Mouse (Mus musculus) intestine, embryonic 14.5 days (tissue): ENCODE measurements around the gene Ttc39a. TPM values are rescaled to one million over a fixed set of nuclear protein-coding genes. Genes with fewer than 3 reads are reported as not detected.

Experiments
- ATAC-seq: fragments of 200-750 bp; cut with Nextera tagmentation; replicated peaks from 2 replicates; pipeline ENCODE4 v1.8.0; 2017; ENCODE audit warnings: low read depth, moderate number of reproducible peaks, moderate TSS enrichment, moderate library complexity; ENCODE audit not compliant: low FRiP score, low TSS enrichment
- DNase-seq: peaks from one replicate; pipeline ENCODE4 v3.0.0-alpha.2; 2018; ENCODE audit warnings: low spot score
- H3K27ac ChIP-seq: fragments of 300-500 bp; sonication (generic); 2 replicates; pipeline ENCODE4 v1.5.1; 2014; ENCODE audit warnings: low read depth, mild to moderate bottlenecking, control low read depth
- H3K27me3 ChIP-seq: fragments of 300-500 bp; sonication (generic); replicated peaks from 2 replicates; pipeline ENCODE4 v1.6.1; 2014; ENCODE audit warnings: low read length, control low read depth; ENCODE audit not compliant: control insufficient read depth, insufficient read depth
- H3K36me3 ChIP-seq: fragments of 300-500 bp; sonication (generic); 2 replicates; pipeline ENCODE4 v1.6.1; 2014; ENCODE audit warnings: low read length, control low read depth; ENCODE audit not compliant: control insufficient read depth, insufficient read depth
- H3K4me1 ChIP-seq: fragments of 300-500 bp; sonication (generic); replicated peaks from 2 replicates; pipeline ENCODE4 v1.6.1; 2014; ENCODE audit warnings: low read length, control low read depth, mixed read lengths; ENCODE audit not compliant: control insufficient read depth, insufficient read depth
- H3K4me2 ChIP-seq: fragments of 300-500 bp; sonication (generic); 2 replicates; pipeline ENCODE4 v1.6.1; 2014; ENCODE audit warnings: low read length
- H3K4me3 ChIP-seq: fragments of 300-500 bp; sonication (generic); 2 replicates; pipeline ENCODE4 v1.5.1; 2014; ENCODE audit warnings: low read depth, low read length, control low read depth, mixed read lengths
- H3K9ac ChIP-seq: fragments of 300-500 bp; sonication (generic); 2 replicates; pipeline ENCODE4 v1.6.1; 2014; ENCODE audit warnings: mild to moderate bottlenecking, low read length
- H3K9me3 ChIP-seq: fragments of 300-500 bp; sonication (generic); 2 replicates; pipeline ENCODE4 v1.6.1; 2016; ENCODE audit warnings: low read length, control low read depth; ENCODE audit not compliant: control insufficient read depth
- WGBS: fragments of 180-500 bp; shearing (Covaris S2); extraction: QIAGEN DNeasy Blood & Tissue Kit; methylation state at CpG from one replicate; pipeline ENCODE4 v1.1.7; 2014; 5-methylcytosine and 5-hydroxymethylcytosine counted together
- polyA plus RNA-seq: library from polyadenylated mRNA; unstranded; fragments of >200 nt; fragmentation: Nextera tagmentation; extraction: Ambion mirVana; gene quantifications from 2 replicates; pipeline ENCODE4 v1.2.1, GENCODE M21; 2014

Ttc39a gene
- polyA plus RNA-seq, 1 experiment from 2014 or later, result 14.7 TPM

- peaks cover 8% of the 10 kb centered on the region; the same call in 1 of the 2 replicates for H3K36me3 ChIP-seq
- H3K4me1 ChIP-seq, result no peaks in the 10 kb centered on the region
- ATAC-seq, result no peak
- WGBS, result 91% methylated on average over 5 of the region's 5 CpGs
- no peak overlapping the region for H3K9ac ChIP-seq
- no peak overlapping the region for H3K27ac ChIP-seq
- H3K9me3 ChIP-seq, result no peaks in the 10 kb centered on the region
- H3K27me3 ChIP-seq, result no peaks in the 10 kb centered on the region
- H3K4me2 ChIP-seq, result no peak overlapping the region
- H3K4me3 ChIP-seq, result no peak overlapping the region
- peak; percentile 45 for DNase-seq
Measured at GRCm38 (mm10) chr4:109440381-109440780, 34.0 kb downstream of the Ttc39a start.

DNA sequence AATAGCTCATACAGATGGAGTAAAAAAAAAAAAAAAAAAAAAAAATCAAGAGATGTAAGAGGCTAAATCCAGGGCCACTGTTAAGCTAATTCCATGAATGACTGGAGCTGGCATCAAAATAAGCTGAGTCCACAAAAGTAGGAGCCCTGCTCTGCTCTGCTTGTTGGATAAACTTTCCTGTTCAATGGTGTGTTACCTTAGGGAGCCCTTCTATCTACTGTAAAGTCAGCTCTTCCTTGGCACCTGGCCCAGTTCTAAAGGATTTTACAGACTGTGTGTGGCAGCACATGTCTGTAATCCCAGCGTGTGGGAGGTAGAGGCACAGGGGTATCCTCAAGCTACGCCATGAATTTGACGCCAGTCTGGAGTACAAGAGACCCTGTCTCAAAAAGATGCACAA is 34.6 kb downstream of the Ttc39a start:
- ATAC-seq (no peak), DNase-seq (peak; percentile 18)
- H3K27me3 ChIP-seq, result no peaks in the 10 kb centered on the region
- no peak overlapping the region for H3K4me3 ChIP-seq
- H3K27ac ChIP-seq, result no peak overlapping the region
- no peaks in the 10 kb centered on the region for H3K9me3 ChIP-seq
- no peak overlapping the region for H3K9ac ChIP-seq
- H3K4me2 ChIP-seq, result no peak overlapping the region
- peaks cover 8% of the 10 kb centered on the region; the same call in 1 of the 2 replicates for H3K36me3 ChIP-seq
- 85% methylated on average over 3 of the region's 3 CpGs for WGBS
- no peaks in the 10 kb centered on the region for H3K4me1 ChIP-seq

GRCm38 (mm10) chr4:109442126-109442525 is 35.7 kb downstream of the Ttc39a start:
- peaks cover 11% of the 10 kb centered on the region; the same call in 1 of the 2 replicates for H3K36me3 ChIP-seq
- DNase-seq, result peak; percentile 47

GRCm38 (mm10) chr4:109442649-109443048 is 36.2 kb downstream of the Ttc39a start:
- no peak for DNase-seq
- no peak for ATAC-seq
- 82% methylated on average over 4 of the region's 4 CpGs for WGBS
- no peaks in the 10 kb centered on the region for H3K4me1 ChIP-seq
- H3K9ac ChIP-seq, result no peak overlapping the region
- no peak overlapping the region for H3K4me3 ChIP-seq
- no peak overlapping the region for H3K27ac ChIP-seq
- peaks cover 11% of the 10 kb centered on the region; the same call in 1 of the 2 replicates for H3K36me3 ChIP-seq
- H3K4me2 ChIP-seq, result no peak overlapping the region
- no peaks in the 10 kb centered on the region for H3K9me3 ChIP-seq
- H3K27me3 ChIP-seq, result no peaks in the 10 kb centered on the region

More at GRCm38 (mm10) chr4:109442126-109442525, 35.7 kb downstream of the Ttc39a start:
- H3K4me1 ChIP-seq, result no peaks in the 10 kb centered on the region
- no peak overlapping the region for H3K27ac ChIP-seq
- no peak overlapping the region for H3K9ac ChIP-seq
- no peak overlapping the region for H3K4me2 ChIP-seq
- H3K4me3 ChIP-seq, result no peak overlapping the region
- no peaks in the 10 kb centered on the region for H3K9me3 ChIP-seq
- ATAC-seq, result no peak
- no peaks in the 10 kb centered on the region for H3K27me3 ChIP-seq
- WGBS, result 90% methylated on average over 7 of the region's 7 CpGs

GRCm38 (mm10) chr4:109444471-109444870 is 38.0 kb downstream of the Ttc39a start:
- Histone ChIP-seq H3K36me3 (peaks cover 11% of the 10 kb centered on the region; the same call in 1 of the 2 replicates), H3K27ac (no peak overlapping the region), H3K4me2 (no peak overlapping the region), H3K9me3 (no peaks in the 10 kb centered on the region), H3K27me3 (no peaks in the 10 kb centered on the region), H3K9ac (no peak overlapping the region), H3K4me3 (no peak overlapping the region), H3K4me1 (no peaks in the 10 kb centered on the region)
- ATAC-seq, result no peak
- DNase-seq, result no peak
- 70% methylated on average over 6 of the region's 6 CpGs for WGBS

DNA sequence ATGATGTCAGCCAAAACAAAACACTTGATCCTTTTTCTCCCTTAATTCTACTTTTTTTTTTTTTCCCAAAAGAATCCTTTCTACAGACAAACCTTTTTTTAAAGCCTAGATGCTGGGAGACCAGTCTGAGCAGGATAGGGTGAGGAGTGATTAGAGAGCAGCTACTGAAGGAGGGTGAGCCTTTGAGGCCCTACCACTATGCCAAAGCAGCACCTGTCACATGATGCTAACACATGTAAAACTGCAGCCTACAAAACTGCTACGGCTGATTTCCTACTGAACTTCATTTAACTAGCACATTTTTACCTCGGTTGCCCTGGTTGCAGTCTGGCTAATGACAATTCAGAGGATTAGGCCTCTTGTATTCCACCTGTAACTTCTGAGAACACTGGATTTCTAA is 38.5 kb downstream of the Ttc39a start:
- H3K36me3 ChIP-seq, result peaks cover 11% of the 10 kb centered on the region; the same call in 1 of the 2 replicates
- H3K9ac ChIP-seq, result no peak overlapping the region
- no peaks in the 10 kb centered on the region for H3K4me1 ChIP-seq
- DNase-seq (no peak), ATAC-seq (no peak)
- no peak overlapping the region for H3K4me3 ChIP-seq
- no peak overlapping the region for H3K27ac ChIP-seq
- H3K27me3 ChIP-seq, result no peaks in the 10 kb centered on the region
- no peak overlapping the region for H3K4me2 ChIP-seq
- 88% methylated on average over 2 of the region's 2 CpGs for WGBS
- no peaks in the 10 kb centered on the region for H3K9me3 ChIP-seq

- ATAC-seq (no peak), DNase-seq (no peak)
- Histone ChIP-seq H3K36me3 (peaks cover 11% of the 10 kb centered on the region; the same call in 1 of the 2 replicates), H3K9me3 (no peaks in the 10 kb centered on the region), H3K9ac (no peak overlapping the region), H3K4me1 (no peaks in the 10 kb centered on the region), H3K4me2 (no peak overlapping the region), H3K27me3 (no peaks in the 10 kb centered on the region), H3K4me3 (no peak overlapping the region), H3K27ac (no peak overlapping the region)
- 79% methylated on average over 2 of the region's 2 CpGs for WGBS
Measured at GRCm38 (mm10) chr4:109445397-109445796, 39.0 kb downstream of the Ttc39a start.

DNA sequence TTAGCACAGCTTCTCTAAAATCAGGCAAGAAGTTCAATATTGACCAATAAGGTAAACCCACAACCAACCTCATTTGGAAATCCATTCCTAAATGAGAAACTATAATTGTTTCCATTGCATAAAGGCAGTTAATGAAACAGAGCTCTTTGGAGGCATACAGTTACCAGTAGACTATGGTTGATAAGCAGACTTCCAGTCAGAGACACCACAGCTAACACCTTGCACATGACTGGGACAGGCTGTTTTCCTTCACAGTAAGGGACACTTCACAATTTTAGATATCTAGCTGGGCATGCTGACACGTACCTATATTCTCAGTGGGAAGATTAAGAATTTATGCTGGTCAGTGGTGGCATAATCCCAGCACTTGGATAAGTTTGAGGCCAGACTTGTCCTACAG is 39.5 kb downstream of the Ttc39a start:
- Histone ChIP-seq H3K9ac (no peak overlapping the region), H3K36me3 (peaks cover 11% of the 10 kb centered on the region; the same call in 1 of the 2 replicates), H3K27ac (no peak overlapping the region), H3K4me2 (no peak overlapping the region), H3K27me3 (no peaks in the 10 kb centered on the region), H3K4me3 (no peak overlapping the region), H3K4me1 (no peaks in the 10 kb centered on the region), H3K9me3 (no peaks in the 10 kb centered on the region)
- ATAC-seq, result no peak
- WGBS, result 84% methylated on average over 1 of the region's 1 CpGs
- DNase-seq, result no peak

- H3K36me3 ChIP-seq, result peaks cover 22% of the 10 kb centered on the region
- no peak overlapping the region for H3K4me2 ChIP-seq
- 90% methylated on average over 2 of the region's 2 CpGs for WGBS
- H3K9ac ChIP-seq, result no peak overlapping the region
- H3K27me3 ChIP-seq, result no peaks in the 10 kb centered on the region
- ATAC-seq (no peak), DNase-seq (no peak)
- H3K27ac ChIP-seq, result no peak overlapping the region
- H3K4me1 ChIP-seq, result no peaks in the 10 kb centered on the region
- no peaks in the 10 kb centered on the region for H3K9me3 ChIP-seq
- H3K4me3 ChIP-seq, result no peak overlapping the region
Measured at GRCm38 (mm10) chr4:109448531-109448930, 42.1 kb downstream of the Ttc39a start.
